19 mouse cellular contexts compared by ENCODE assay signal in the genomic region with DNA sequence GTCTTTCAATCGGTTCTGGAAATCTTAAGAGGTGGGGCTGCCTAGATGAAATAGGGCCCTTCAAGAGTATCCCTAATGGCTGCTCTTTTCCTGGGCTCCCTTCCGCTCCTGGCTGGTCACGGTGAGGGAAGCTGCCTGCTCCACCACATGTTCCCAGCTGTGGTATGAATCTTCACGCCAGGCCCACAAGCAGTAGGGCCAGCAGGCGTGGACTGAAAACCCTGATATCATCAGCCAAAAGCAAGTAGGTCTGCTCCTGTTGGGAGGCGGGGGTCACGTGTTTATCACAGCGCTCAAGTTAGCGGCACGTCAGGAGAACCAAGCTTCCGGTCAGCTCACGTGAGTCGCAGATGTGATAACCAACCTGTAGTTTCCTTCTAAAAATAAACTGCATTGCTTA. TPM values are rescaled to one million over a fixed set of nuclear protein-coding genes. Genes with fewer than 3 reads are reported as not detected.
DNase-seq lines count a peak whose midpoint lies in the region; ATAC-seq and TF ChIP-seq lines count a peak whose summit lies in the region.
"Had no signal": no experiment of that assay in that cellular context is flagged by ENCODE, and none has a peak within 500 bp of the region (broad histone marks: within the 10 kb centered on the region; RNA-seq: fewer than 3 reads in every experiment).

No protein-coding gene starts in this region.

- H3K27me3 ChIP-seq in heart, postnatal 0 days (ENCODE audit: control insufficient read depth, insufficient read depth, low read length), result no peaks in the 10 kb centered on the region
- no peaks in the 10 kb centered on the region for H3K27me3 ChIP-seq in heart, embryonic 12.5 days (replicated peaks)
- H3K27me3 ChIP-seq: embryonic facial prominence, embryonic 12.5 days; forebrain, embryonic 15.5 days; Patski had no signal

- H3K4me1 ChIP-seq in heart, postnatal 0 days (ENCODE audit: control insufficient read depth, insufficient read depth), result peaks cover 29% of the 10 kb centered on the region
- peaks cover 35% of the 10 kb centered on the region for H3K4me1 ChIP-seq in heart, embryonic 12.5 days (replicated peaks)
- H3K4me1 ChIP-seq: embryonic facial prominence, embryonic 12.5 days; hindbrain, embryonic 10.5 days had no signal

- TF ChIP-seq EP300 in heart, postnatal 0 days (IDR thresholded peaks at IDR 0.05; ENCODE audit: low read depth), result no peak

- no peak overlapping the region for H3K4me3 ChIP-seq in gastrocnemius, adult 2 months
- no peak overlapping the region for H3K4me3 ChIP-seq in heart, postnatal 0 days (ENCODE audit: low read depth, low read length)
- H3K4me3 ChIP-seq in heart, embryonic 12.5 days, result no peak overlapping the region
- H3K4me3 ChIP-seq: embryonic facial prominence, embryonic 12.5 days; forebrain, embryonic 15.5 days; hindbrain, embryonic 10.5 days had no signal

- no peak for DNase-seq in gastrocnemius, adult 2 months
- no peak for DNase-seq in gastrocnemius, postnatal 14 days
- no peak for DNase-seq in heart, postnatal 0 days (ENCODE audit: low spot score)
- DNase-seq in R1 (ENCODE audit: low read depth, low spot score), result peak; percentile 50
- no peak for DNase-seq in frontal cortex, postnatal 14 days (ENCODE audit: low spot score in 2 of 2)
- DNase-seq: adrenal gland, adult 8-10 months; adrenal gland, postnatal 36 days; cerebellum, adult 9-10 months; cerebellum, postnatal 25 days; gastrocnemius, postnatal 25 days; kidney, adult 2 months had no signal

- H3K36me3 ChIP-seq in heart, postnatal 0 days (replicated peaks; ENCODE audit: control insufficient read depth, insufficient read depth, low read length), result no peaks in the 10 kb centered on the region
- H3K36me3 ChIP-seq in heart, embryonic 12.5 days, result no peaks in the 10 kb centered on the region; the same call in 1 of the 2 replicates
- H3K36me3 ChIP-seq: embryonic facial prominence, embryonic 12.5 days; forebrain, embryonic 15.5 days; hindbrain, embryonic 10.5 days had no signal

- no peak overlapping the region for H3K4me2 ChIP-seq in heart, postnatal 0 days (ENCODE audit: low read depth, low read length)
- no peak overlapping the region for H3K4me2 ChIP-seq in heart, embryonic 12.5 days
- H3K4me2 ChIP-seq: embryonic facial prominence, embryonic 12.5 days; forebrain, embryonic 15.5 days; hindbrain, embryonic 14.5 days had no signal

- peak overlapping the region; percentile 66 for H3K27ac ChIP-seq in gastrocnemius, adult 2 months
- no peak overlapping the region for H3K27ac ChIP-seq in heart, postnatal 0 days (ENCODE audit: low read depth)
- no peak overlapping the region for H3K27ac ChIP-seq in heart, embryonic 12.5 days (ENCODE audit: poor library complexity, severe bottlenecking)
- H3K27ac ChIP-seq: embryonic facial prominence, embryonic 12.5 days; forebrain, embryonic 15.5 days; hindbrain, embryonic 10.5 days; hindbrain, embryonic 14.5 days had no signal

- TF ChIP-seq CTCF in gastrocnemius, adult 2 months (IDR thresholded peaks at IDR 0.05), result no peak
- TF ChIP-seq CTCF in heart, postnatal 0 days (IDR thresholded peaks at IDR 0.05; ENCODE audit: low read depth), result no peak

- no peak overlapping the region for H3K9ac ChIP-seq in heart, postnatal 0 days (replicated peaks; ENCODE audit: low read depth, low read length)
- H3K9ac ChIP-seq in heart, embryonic 12.5 days, result no peak overlapping the region
- H3K9ac ChIP-seq: embryonic facial prominence, embryonic 12.5 days; forebrain, embryonic 15.5 days; hindbrain, embryonic 14.5 days had no signal

- no peaks in the 10 kb centered on the region for H3K9me3 ChIP-seq in heart, postnatal 0 days (replicated peaks; ENCODE audit: control insufficient read depth, low read length)
- peaks cover 5% of the 10 kb centered on the region; the same call in 1 of the 2 replicates for H3K9me3 ChIP-seq in heart, embryonic 12.5 days (replicated peaks)
- H3K9me3 ChIP-seq: embryonic facial prominence, embryonic 12.5 days; forebrain, embryonic 15.5 days; hindbrain, embryonic 10.5 days had no signal

- 71% methylated on average over 13 of the region's 13 CpGs for WGBS in heart, postnatal 0 days
- WGBS in heart, embryonic 12.5 days, result 73% methylated on average over 13 of the region's 13 CpGs

- peak; percentile 47; the same call in 1 of the 2 replicates for ATAC-seq in heart, postnatal 0 days (ENCODE audit: insufficient read depth, low read depth)
- no peak for ATAC-seq in heart, embryonic 12.5 days (ENCODE audit: insufficient number of reproducible peaks, low FRiP score)
- ATAC-seq in megakaryocyte-erythroid progenitor cell, adult 5-6 weeks (replicated peaks; ENCODE audit: low FRiP score, low TSS enrichment, poor library complexity, severe bottlenecking), result 0 out of 2 replicates have a peak, but pooled peaks have one; percentile 20
- ATAC-seq: forebrain, embryonic 15.5 days; intestine, embryonic 16.5 days; Patski had no signal

- intact Hi-C loops in gastrocnemius, adult 2 months (cut with DNase I), result no loop called here
- intact Hi-C loops in gastrocnemius, postnatal 14 days (cut with DNase I; ENCODE audit: low total_unique reads), result no loop called here

RNA-seq across cellular contexts. Expression of gene Tbc1d8, which starts 12.0 kb away (rescaled TPM):
- total RNA-seq in gastrocnemius, adult 2 months (2021), result 1 to 10 TPM; 8.3 to 9.7 TPM
- 1 to 10 TPM; 6.7 to 7.0 TPM for total RNA-seq in gastrocnemius, postnatal 14 days (2021)
- total RNA-seq in heart, postnatal 0 days (2014; rRNA removed; ENCODE audit: low replicate concordance), result 10.2 and 16.7 TPM in 2 replicates
- polyA plus RNA-seq in heart, postnatal 0 days (2015; fragmentation: Nextera tagmentation; extraction: Ambion mirVana), result 6.4 TPM in 2 replicates
- 14.1 and 15.5 TPM in 2 replicates for polyA plus RNA-seq in heart, embryonic 12.5 days (2016; fragmentation: Nextera tagmentation; extraction: Ambion mirVana)
- total RNA-seq in megakaryocyte-erythroid progenitor cell, adult 5-6 weeks (2014; fragmentation: Nextera tagmentation), result 14.1 and 25.6 TPM in 2 replicates
- total RNA-seq in megakaryocyte-erythroid progenitor cell, adult 5-6 weeks (2017), result 4.9 and 13.1 TPM in 2 replicates
